Mouse (Mus musculus) kidney, adult 9 months (tissue): Measurements from ENCODE around the gene Nalcn.
"Not testable (repeated sequence)": the region's sequence is repeated elsewhere in the genome, so short reads cannot be mapped to it uniquely, and the experiment has no call there.

Experiments
- DNase-seq: peaks from one replicate; pipeline ENCODE4 v3.0.0; 2022

Nalcn gene

DNA sequence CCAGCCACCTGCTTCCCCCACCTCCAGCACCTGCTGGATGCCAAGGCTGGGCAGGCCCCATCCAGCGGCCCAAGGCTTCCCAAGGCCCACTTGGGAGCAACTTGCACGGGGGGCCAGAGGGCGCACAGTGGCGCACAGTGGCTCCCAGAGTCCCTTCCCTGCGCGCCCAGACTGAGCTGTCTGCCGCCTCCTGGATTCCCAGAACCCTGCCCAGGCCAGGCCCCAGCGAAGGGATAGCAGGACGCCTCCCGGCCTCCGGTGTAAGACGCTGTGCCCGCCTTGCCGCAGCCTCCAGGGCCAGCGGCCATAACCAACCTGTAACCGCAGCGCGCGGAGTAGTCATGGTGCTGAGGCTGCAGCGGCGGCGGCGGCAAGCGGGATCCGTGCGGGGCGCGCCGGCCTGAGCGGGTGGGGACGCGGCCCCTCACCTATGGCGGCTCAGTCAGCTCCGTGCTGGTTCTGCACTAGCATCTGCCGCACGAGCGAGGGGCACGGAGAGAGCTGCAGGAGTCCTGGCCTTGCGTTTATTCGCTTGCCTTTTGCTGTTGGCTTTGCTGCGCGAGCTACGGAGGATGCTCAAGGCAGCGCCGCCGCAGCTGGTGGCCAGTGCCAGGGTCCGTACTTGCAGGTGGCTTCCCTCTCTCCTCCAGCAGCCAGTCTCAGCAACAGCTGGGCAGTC is at the start of gene Nalcn:
Nalcn (minus strand) TSS at position 644 of the 679 bp plus-strand sequence.
- DNase-seq, result no peak

DNA sequence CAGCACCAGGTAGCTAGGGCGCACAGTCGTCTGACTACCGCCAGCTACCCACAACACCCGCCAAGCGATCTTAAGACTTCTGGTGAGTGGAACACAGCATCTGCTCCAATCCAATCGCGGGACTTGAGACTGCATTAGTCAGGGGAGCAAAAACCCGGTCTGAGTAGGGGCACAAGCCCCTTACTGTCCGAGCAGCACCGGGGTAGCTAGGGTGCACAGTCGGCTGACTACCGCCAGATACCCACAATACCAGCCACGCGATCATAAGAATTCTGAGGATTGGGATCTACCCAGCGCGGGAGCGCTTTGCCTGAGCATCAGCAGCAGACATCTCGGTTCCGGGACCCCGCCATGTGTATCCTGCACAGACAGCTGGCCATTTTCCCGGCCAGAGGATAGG is 44.1 kb upstream of the Nalcn start:
- DNase-seq, result not testable (repeated sequence)

DNA sequence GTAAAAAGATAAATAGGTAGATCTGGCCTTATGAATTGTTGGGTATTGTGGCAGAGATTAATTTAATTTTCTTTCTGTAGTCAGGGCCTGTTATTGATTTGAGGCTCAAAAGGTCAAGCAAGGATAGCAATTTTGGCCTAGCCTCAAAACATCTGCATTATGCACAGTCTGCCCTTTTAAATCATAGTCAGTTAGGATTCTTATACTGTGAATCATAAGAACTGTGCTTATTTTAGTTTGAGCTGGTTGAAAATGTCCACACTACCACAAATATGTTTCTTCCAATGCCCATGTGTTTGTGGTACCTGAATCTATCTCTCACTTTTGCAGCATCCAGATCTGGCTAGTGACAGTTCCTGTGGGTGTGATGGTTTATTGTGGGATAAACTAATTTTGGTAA is 37.5 kb upstream of the Nalcn start:
- DNase-seq, result no peak

DNA sequence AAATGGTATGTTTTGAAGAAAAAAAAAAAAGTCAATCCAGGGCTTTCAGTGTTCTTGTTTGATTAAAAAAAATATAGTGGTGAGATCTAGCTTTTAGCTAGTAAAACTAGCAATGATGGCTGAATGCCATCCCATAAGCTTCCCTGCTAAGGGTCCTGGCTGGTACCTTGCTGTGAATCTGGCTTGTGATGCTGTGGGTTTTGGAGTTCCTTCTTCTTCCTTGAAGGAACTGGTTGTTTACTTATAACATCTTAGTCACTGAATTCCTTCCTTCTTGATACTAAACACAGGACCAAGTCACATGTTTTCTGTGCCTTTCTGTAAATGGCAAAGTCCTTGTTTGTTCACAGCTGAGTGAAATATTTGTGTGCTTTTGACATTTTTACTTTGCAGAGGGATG is 36.3 kb upstream of the Nalcn start:
- DNase-seq, result no peak

DNA sequence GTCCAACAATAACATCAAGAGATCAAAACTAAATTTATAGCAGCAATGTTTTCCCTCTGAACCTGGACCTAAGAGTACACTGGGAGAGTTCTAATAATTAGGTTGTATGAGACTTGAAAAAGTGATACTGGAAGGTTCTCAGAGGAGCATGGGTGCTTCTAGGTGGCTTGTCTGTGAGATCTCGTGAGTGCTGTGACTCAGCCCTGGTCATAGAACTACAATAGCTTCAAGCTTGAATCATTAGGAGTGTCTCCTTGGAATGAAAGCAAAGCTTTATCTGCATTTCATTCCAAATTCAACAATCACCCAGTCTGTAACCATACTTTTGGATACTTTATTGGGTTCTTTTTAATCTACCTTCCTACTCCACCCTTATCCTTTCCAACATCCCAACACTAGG is 35.4 kb upstream of the Nalcn start:
- no peak for DNase-seq

DNA sequence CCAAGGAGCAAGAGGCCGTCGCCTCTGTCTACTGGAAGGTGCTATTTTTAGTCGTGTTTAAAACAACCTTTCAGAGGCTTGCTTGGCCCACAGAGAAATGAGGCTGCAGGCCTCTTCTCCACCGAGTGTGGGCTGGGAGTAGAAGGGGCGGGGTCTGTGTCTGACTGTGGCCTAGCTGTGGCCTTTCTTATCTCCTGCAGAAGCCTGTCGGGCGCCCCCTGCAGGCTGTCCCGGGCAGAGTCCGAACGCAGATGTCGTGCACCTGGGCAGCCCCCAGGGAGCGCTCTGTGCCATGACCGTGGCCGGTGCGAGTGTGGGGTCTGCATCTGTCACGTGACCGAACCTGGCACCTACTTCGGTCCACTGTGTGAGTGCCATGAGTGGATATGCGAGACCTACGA is 34.1 kb upstream of the Nalcn start:
- peak; percentile 3 for DNase-seq

DNA sequence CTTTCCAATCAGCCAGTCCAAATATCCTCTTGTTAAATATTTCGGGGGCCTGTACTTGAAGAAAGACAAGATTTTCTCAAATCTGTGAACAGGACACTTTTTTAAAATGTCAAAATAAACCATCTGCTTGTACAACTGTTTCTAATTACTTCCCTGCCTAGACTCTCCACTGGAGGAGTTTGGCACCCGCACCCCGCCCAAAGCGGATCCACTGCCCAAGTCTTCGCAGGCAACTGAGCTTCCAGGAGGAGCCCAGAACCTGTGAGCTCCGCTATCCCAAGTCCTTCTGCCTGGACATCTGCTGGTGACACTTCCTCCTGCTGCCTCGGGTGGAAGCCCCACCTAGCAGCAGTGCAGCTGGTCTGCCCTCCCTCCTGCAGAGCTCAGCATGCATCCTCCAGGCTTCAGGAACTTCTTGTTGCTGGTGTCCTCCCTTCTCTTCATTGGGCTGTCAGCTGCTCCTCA is 33.0 kb upstream of the Nalcn start, which contains the start of gene Itgbl1:
Itgbl1 (plus strand) TSS at position 51 of the 465 bp plus-strand sequence.
- DNase-seq, result no peak

DNA sequence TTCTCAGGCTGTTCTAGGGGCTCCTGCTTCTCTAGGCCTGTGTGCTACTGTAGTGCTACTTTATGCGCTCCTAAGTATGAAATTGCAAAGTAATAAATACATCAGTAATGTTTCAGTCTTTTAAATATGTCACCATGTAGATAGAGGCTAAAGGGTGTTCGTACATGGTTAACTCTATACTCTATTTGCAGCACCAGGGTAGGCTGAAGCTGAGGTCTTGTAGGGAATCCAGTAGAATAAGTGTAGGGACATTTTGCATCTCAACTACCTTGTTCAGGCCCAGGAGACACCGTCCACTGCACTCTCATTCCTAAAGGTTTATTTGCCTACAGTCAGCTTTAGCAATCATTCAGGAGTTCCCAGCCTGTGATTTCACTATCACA is 227 bp upstream of the Nalcn start:
- DNase-seq, result no peak

DNA sequence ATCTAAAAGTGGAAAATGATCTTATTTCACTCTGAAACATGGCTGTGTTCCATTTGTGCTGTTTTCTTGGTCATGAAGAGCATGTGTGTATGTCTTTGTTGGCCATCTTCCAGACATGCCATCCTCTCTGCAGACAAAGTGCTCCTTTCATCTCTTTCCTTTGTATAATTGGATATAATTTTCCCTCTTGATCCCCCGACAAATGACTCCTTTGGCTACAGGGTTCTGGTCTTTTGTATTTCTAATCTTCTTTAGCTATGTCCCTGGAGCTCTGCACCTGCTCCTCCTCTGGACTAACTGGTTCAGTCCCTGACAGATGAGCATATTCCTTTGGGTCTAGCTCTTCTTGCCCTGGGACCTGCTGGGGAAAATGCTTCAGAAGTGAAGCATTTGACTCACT is 4.0 kb downstream of the Nalcn start:
- DNase-seq, result no peak

DNA sequence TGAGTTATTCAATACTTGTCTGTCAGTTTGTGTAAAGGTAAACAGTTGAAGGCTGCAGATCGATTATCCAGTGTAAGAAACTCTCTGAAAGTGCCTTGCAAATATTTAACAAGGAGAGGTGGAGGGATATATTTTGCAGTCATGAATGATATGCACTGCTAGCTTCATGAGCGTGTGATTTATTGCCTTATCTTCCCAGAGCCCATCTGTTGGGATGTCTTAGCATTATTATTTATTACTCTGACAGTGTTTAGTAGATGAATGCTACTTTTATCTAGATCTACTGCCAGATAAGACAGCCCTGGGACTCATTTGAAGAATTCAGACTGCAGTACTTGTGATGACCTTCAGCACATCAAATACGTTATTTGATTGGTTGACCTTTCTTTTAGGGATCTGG is 31.7 kb downstream of the Nalcn start:
- DNase-seq, result no peak

DNA sequence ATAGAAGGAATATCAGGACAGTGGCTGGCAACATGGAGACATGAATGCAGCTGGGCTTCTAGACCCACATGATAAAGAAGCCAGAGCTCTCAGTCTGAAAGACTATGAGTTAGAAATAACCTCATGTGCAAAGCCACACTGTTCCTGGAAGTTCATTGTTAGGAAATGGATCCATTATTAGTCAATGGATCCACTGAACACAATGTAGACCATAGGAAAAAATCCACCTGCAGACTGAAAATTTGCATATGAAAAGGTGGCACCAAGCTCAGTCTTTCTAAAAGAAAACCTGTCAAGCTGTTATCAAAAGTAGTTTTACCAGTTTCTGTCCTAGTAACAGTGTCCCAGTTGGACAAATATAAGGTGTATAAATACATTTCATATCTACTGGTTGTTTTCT is 39.5 kb downstream of the Nalcn start:
- no peak for DNase-seq

DNA sequence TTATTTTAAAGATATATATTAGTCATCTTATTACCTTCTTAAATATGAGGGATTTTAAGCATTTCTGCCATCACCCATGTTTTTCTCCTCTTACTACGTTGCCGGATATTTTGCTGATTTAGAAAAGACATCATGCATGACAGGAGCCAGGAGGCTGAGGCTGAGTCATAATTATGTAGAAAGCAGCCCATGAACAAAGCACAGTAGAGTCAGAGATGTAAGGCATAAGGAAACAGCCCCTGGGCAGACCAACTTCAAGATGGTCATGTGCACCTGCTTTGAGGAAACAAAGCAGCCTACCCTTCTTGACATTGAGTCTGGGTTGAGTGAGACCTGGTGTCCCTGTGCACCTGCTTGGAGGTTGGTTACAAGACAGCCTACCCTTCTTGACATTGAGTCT is 44.5 kb downstream of the Nalcn start:
- no peak for DNase-seq

DNA sequence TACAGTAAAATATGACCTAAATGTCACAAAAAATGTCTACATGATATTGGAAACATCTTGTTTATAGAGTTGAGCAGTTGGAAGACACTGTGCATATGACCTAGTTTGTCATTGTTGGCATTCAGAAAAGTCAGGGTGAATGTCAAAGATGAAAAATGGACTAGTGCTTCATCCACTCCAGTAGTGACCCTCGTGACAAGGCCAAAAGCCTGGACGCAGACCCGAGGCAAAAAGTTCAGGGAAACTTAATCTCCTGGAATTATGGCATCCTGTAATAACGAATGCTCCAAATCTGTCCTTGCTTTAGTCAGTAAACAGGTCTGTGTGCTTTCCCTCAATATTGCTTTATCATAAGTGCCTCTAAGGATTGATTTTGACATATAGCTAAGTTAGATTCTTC is 51.6 kb downstream of the Nalcn start:
- no peak for DNase-seq

DNA sequence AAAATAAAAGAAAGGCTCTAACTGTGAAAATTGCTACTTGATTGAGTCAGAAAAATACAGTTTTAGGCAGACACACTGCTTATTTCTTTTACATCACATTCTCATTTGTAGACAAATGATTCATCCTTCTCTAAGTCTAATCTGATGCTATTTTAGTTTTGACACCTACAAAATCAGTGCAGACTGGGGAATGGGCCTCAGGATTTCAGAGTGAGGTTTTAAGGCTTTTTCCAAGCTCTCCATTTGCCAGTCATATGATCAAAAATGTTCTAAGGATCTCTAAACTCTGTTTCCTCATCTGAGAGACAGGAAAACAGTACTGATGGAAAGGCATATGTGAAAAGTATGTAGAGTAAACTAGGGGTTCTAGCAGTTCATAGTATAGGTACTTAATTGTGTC is 52.0 kb downstream of the Nalcn start:
- no peak for DNase-seq

DNA sequence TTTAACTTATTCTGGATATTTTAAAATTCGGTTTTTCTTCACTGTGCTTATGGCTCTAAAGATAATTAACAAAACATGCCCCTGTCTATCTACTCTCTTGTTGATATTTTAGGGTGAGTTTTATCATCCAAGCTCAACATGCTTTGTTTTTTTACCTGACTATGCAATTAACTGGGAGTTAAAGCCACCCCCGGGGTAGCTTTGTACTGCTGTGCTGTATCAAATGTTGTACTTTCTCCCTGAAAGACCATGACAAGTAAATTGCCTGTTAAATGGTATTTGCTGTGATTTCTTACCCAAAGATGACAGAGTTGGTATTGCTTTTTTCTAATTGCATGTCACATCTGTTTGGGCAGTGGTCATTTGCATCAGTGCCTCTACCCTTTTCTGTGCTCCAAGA is 60.3 kb downstream of the Nalcn start:
- no peak for DNase-seq

DNA sequence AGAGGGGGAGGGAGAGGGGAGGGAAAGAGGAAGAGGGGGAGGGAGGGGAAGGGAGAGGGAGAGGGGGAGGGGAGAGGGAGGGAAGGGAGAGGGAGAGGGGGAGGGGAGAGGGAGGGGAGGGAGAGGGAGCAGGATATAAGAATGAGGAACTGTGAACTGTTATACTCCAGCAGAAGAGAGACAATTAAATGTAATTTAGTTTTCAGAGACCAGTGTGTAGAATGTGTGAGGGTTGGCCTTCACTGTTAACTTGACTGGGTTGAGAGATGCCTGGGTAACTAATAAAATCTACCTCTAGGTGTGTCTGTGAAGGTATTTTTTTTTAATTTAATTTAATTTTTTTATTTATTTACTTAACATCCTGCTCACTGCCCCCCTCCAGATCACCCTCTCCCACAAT is 71.4 kb downstream of the Nalcn start:
- no peak for DNase-seq

DNA sequence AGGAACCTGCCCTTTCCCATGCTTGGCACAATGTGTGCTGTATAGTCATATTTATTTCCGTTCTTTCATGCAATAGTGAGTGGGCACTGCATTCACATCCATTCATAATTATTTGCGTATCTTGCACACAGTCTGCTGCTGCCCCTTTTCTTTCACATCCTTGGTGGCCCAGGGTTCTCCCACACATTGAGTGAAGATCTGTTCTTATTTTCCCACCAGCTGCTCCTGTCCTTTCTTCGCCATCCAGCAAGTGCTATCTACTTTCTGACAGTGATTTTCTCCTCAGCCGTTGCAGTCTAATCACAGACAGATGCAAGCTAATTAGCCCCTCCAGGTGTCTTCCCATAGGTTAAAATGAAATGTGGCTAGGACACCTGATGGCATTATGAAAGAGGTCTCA is 72.0 kb downstream of the Nalcn start:
- no peak for DNase-seq

DNA sequence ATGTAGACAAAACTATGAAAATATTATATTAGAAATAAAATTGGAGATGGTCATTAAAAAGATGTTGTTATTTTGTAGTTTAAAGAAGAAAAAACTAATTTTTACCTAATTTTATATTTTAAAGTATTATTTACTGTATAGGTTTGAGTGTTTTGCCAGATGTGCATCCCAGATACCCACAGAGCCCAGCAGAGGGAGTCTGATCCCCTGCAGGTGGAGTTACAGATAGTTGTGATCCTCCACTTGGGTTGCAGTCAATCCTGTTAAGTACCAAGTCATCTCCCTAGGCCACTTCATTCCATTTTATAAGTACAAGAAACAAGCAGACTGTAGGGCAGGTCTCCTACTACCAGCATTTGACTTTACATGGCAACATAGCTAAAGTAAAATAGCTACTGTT is 84.6 kb downstream of the Nalcn start:
- DNase-seq, result no peak

DNA sequence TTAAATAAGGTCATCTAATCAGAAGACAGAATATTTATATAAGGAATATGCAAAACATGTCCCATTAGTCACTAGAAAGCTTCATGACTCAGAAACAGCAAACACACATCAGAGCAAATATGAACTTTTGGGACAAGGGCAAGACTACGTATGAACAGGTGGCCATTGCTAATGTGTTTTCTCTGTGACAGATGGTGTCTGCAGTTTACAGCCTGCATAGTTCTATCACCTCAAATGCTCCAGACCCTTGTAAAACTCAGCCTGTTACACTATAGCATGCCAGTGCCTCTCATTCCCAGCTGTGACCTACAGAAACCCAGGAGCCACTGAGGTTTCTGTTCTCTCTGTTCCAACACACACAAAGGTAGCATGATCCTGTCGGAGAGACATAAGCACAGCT is 91.3 kb downstream of the Nalcn start:
- DNase-seq, result no peak

DNA sequence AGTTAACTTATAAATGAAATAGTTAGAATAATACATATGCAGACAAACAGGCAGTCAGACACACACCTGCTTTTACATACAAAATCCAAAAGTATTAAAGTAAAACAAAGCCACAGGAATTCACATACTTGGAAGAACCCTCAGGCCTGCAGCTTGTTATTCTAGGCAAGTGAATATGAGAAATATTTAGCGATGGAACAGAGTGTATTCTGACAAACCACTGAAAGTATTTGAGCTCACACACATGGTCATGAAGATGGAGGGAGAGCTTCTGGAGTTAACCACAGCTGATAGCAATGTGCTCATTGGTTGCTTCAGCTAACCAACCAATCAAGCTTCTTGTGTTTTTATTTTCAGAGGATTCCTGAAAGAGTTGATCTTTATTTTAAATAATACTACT is 93.9 kb downstream of the Nalcn start:
- no peak for DNase-seq

DNA sequence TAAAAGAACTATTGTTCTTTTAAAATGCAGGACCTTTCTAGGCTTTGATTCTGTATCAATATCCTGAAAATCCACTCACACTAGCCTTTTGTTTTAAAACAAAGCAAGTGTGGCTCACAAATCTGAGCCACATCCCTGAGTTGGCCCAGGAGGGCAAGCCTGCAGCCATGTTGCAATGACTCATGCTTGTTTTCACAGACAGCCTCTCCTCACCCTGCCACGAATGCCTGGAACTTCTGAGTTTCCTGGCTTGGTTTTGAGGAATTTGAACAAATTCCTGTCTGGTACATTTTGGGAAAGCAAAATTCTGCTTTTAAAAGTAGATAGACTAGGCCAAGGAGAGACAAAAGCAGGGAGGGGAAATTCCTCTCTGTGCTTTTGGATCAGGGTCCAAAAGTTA is 95.7 kb downstream of the Nalcn start:
- no peak for DNase-seq

DNA sequence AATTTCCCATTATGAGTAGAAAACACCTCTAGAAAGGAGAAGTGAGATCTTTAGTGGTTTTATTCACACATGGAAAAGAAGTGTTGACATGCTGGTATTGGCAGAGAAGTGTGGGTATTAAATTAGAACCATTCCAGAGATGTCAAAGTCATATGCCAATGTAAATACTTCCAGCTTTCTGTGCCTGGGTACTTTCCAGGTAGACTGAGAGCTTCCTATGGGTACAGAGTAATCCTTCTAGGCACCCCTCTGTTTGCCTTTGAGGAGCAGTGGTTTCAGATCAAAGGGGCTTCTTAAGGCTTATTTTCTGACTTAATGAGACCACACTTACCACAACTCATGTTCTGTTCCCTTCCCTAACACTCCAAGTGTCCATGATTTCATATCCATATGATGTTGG is 97.8 kb downstream of the Nalcn start:
- no peak for DNase-seq

DNA sequence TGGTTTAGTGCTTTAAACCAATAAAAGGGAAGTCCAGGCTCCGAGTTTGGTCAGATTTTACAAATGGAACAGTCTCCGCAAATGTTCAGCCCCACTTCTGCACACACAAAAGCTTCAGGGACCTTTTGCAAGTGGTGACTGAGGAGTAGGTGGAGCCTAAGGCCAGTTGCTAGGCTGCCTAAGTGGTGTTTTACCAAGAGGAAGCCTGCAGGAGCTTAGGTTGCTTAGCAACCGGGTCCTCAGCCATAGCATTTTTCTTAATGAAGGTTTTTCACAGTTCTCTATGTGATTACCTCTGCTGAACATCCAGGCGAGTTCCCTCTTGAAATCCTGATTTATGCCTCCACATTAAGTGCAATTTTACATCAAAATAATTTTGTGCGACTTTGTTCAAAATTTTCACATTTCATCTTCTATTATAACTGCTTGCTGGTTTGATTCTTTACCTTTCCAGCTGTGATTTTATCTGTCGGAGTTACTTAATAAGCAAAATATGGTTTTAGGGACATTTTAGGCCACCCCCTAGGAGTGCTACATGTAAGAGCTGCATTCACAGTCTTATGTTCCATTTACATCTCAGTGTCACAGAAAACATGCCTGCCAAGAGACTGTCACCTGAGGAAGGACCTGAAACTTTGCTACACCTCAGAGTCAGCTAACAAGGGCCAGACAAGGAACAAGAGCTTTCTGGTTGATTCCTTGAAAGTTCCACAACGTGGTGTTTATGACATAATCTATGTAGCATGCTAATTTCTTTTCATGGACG is 113.4 kb downstream of the Nalcn start:
- no peak for DNase-seq

DNA sequence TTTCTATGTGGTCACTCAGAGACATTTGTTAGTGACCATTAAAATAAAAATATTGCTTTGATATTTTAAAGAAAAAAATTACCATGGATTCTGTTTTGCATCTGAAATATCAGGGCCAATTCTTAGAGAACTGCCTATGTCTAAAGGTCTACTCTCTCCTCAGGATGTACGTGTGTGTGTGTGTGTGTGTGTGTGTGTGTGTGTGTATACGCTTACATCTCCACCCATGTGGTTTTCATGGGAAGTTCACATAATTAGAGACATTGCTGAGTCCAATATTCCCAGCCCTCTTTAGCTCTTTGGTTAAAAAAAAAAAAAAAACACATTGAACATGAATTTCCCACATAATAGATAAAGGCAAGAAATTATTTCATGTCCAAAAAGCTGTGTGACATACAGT is 114.0 kb downstream of the Nalcn start:
- no peak for DNase-seq

DNA sequence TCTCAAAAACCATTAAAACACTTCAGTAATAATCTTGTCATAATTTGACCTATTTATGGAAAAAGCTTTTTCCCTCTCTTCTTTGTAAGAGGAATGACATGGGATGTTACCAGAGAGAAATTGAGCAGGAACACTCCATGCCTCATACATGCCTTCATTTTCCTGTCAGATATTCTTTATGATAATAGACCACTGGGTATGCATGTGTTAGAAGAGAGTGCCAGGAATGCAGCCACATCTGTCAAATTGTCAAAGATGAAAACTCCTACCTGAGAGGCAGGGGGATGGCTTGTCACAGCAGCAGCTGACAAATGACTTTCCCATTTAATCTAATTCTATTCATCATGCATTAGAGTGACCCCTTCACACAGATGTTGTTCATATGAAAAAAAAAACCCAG is 131.4 kb downstream of the Nalcn start:
- no peak for DNase-seq
